Mouse (Mus musculus) neural tube, embryonic 11.5 days (tissue): ENCODE measurements around the gene Zic4. TPM values are rescaled to one million over a fixed set of nuclear protein-coding genes. Genes with fewer than 3 reads are reported as not detected.
A peak's percentile ranks its signal among the peaks of the same experiment; 100 is the strongest.

Source experiments
- ATAC-seq: fragments of 200-750 bp; cut with Nextera tagmentation; 2 replicates; pipeline ENCODE4 v1.8.0; 2017; ENCODE audit warnings: moderate number of reproducible peaks, mild to moderate bottlenecking, moderate TSS enrichment, moderate library complexity; ENCODE audit not compliant: insufficient read depth, low FRiP score, low TSS enrichment
- DNase-seq: peaks from one replicate; pipeline ENCODE4 v3.0.0-alpha.2; 2015; ENCODE audit warnings: low spot score
- H3K27ac ChIP-seq: fragments of 300-500 bp; sonication (generic); 2 replicates; pipeline ENCODE4 v1.5.1; 2014; ENCODE audit warnings: low read depth, mild to moderate bottlenecking, low read length
- H3K27me3 ChIP-seq: fragments of 300-500 bp; sonication (generic); 2 replicates; pipeline ENCODE4 v1.6.1; 2014; ENCODE audit warnings: mild to moderate bottlenecking, low read length, mixed read lengths; ENCODE audit not compliant: control insufficient read depth, insufficient read depth
- H3K36me3 ChIP-seq: fragments of 300-500 bp; sonication (generic); 2 replicates; pipeline ENCODE4 v1.6.1; 2014; ENCODE audit warnings: mild to moderate bottlenecking, low read length, moderate library complexity, mixed read lengths; ENCODE audit not compliant: control insufficient read depth, insufficient read depth
- H3K4me1 ChIP-seq: fragments of 300-500 bp; sonication (generic); 2 replicates; pipeline ENCODE4 v1.6.1; 2014; ENCODE audit warnings: low read length, mixed read lengths; ENCODE audit not compliant: control insufficient read depth, insufficient read depth
- H3K4me2 ChIP-seq: fragments of 300-500 bp; sonication (generic); 2 replicates; pipeline ENCODE4 v1.6.1; 2014; ENCODE audit warnings: low read depth, mild to moderate bottlenecking, moderate library complexity
- H3K4me3 ChIP-seq: fragments of 300-500 bp; sonication (generic); 2 replicates; pipeline ENCODE4 v1.5.1; 2014; ENCODE audit warnings: low read depth, low read length
- H3K9ac ChIP-seq: fragments of 300-500 bp; sonication (generic); 2 replicates; pipeline ENCODE4 v1.6.1; 2014; ENCODE audit warnings: mild to moderate bottlenecking, low read length
- H3K9me3 ChIP-seq: fragments of 300-500 bp; sonication (generic); 2 replicates; pipeline ENCODE4 v1.6.1; 2016; ENCODE audit warnings: low read length; ENCODE audit not compliant: control insufficient read depth
- WGBS: fragments of 180-500 bp; shearing (Covaris S2); extraction: QIAGEN DNeasy Blood & Tissue Kit; methylation state at CpG from one replicate; pipeline ENCODE4 v1.1.7; 2014; 5-methylcytosine and 5-hydroxymethylcytosine counted together
- polyA plus RNA-seq: library from polyadenylated mRNA; unstranded; fragments of >200 nt; fragmentation: Nextera tagmentation; extraction: Ambion mirVana; gene quantifications from 2 replicates; pipeline ENCODE4 v1.2.1, GENCODE M21; 2014

Gene Zic4
- polyA plus RNA-seq, 1 experiment from 2014 or later, result 58.1 TPM

- Histone ChIP-seq H3K9ac (no peak overlapping the region), H3K36me3 (no peaks in the 10 kb centered on the region), H3K27me3 (peaks cover 84% of the 10 kb centered on the region), H3K4me1 (peaks cover 3% of the 10 kb centered on the region; the same call in 1 of the 2 replicates), H3K4me3 (no peak overlapping the region), H3K4me2 (no peak overlapping the region), H3K9me3 (no peaks in the 10 kb centered on the region), H3K27ac (no peak overlapping the region)
- no peak for DNase-seq
- 41% methylated on average over 3 of the region's 3 CpGs for WGBS
- ATAC-seq, result no peak
Observed at GRCm38 (mm10) chr9:91373811-91374575, 11.8 kb downstream of the Zic4 start.

GRCm38 (mm10) chr9:91374665-91375064 lies 12.5 kb downstream of the Zic4 start:
- Histone ChIP-seq H3K4me1 (peaks cover 3% of the 10 kb centered on the region; the same call in 1 of the 2 replicates), H3K4me2 (no peak overlapping the region), H3K9ac (no peak overlapping the region), H3K36me3 (no peaks in the 10 kb centered on the region), H3K27ac (no peak overlapping the region), H3K9me3 (no peaks in the 10 kb centered on the region), H3K4me3 (no peak overlapping the region), H3K27me3 (peaks cover 84% of the 10 kb centered on the region)
- DNase-seq (peak; percentile 9), ATAC-seq (no peak)
- 6% methylated on average over 4 of the region's 4 CpGs for WGBS

GRCm38 (mm10) chr9:91377036-91377872 lies 15.0 kb downstream of the Zic4 start:
- DNase-seq (peak; percentile 64), ATAC-seq (peak; percentile 26)
- under 1% methylated on average over 14 of the region's 14 CpGs for WGBS
- Histone ChIP-seq H3K4me2 (peak overlapping the region; percentile 84), H3K9me3 (no peaks in the 10 kb centered on the region), H3K27me3 (peaks cover 82% of the 10 kb centered on the region), H3K9ac (peak overlapping the region; percentile 50), H3K36me3 (no peaks in the 10 kb centered on the region), H3K27ac (peak overlapping the region; percentile 93), H3K4me3 (peak overlapping the region; percentile 55), H3K4me1 (0 out of 2 replicates have a peak, but pooled peaks cover 3% of the 10 kb centered on the region)

- 0% methylated on average over 16 of the region's 16 CpGs for WGBS
- Histone ChIP-seq H3K4me3 (peak overlapping the region; percentile 55), H3K4me2 (peak overlapping the region; percentile 84), H3K36me3 (no peaks in the 10 kb centered on the region), H3K9me3 (no peaks in the 10 kb centered on the region), H3K27ac (peak overlapping the region; percentile 93), H3K27me3 (peaks cover 83% of the 10 kb centered on the region), H3K4me1 (0 out of 2 replicates have a peak, but pooled peaks cover 3% of the 10 kb centered on the region), H3K9ac (peak overlapping the region; percentile 95)
- ATAC-seq, result peak; percentile 67
- DNase-seq, result peak; percentile 84
Observed at GRCm38 (mm10) chr9:91377873-91378150, 15.6 kb downstream of the Zic4 start.

GRCm38 (mm10) chr9:91378411-91379299 lies 16.4 kb downstream of the Zic4 start:
- Histone ChIP-seq H3K4me1 (0 out of 2 replicates have a peak, but pooled peaks cover 3% of the 10 kb centered on the region), H3K9ac (peak overlapping the region; percentile 95), H3K9me3 (no peaks in the 10 kb centered on the region), H3K4me2 (peak overlapping the region; percentile 84), H3K36me3 (no peaks in the 10 kb centered on the region), H3K27me3 (peaks cover 87% of the 10 kb centered on the region), H3K27ac (peak overlapping the region; percentile 93), H3K4me3 (peak overlapping the region; percentile 55)
- DNase-seq (peak; percentile 69), ATAC-seq (peak; percentile 32)
- under 1% methylated on average over 48 of the region's 48 CpGs for WGBS

GRCm38 (mm10) chr9:91379300-91379635 lies 17.1 kb downstream of the Zic4 start:
- Histone ChIP-seq H3K4me1 (0 out of 2 replicates have a peak, but pooled peaks cover 3% of the 10 kb centered on the region), H3K36me3 (no peaks in the 10 kb centered on the region), H3K27ac (peak overlapping the region; percentile 93), H3K4me2 (peak overlapping the region; percentile 84), H3K4me3 (peak overlapping the region; percentile 55), H3K9me3 (no peaks in the 10 kb centered on the region), H3K27me3 (peaks cover 86% of the 10 kb centered on the region), H3K9ac (peak overlapping the region; percentile 95)
- DNase-seq, result no peak
- no peak for ATAC-seq
- under 1% methylated on average over 8 of the region's 8 CpGs for WGBS

- Histone ChIP-seq H3K4me3 (peak overlapping the region; percentile 55), H3K9ac (peak overlapping the region; percentile 95), H3K36me3 (no peaks in the 10 kb centered on the region), H3K9me3 (no peaks in the 10 kb centered on the region), H3K4me1 (0 out of 2 replicates have a peak, but pooled peaks cover 3% of the 10 kb centered on the region), H3K27me3 (peaks cover 86% of the 10 kb centered on the region), H3K4me2 (peak overlapping the region; percentile 84), H3K27ac (peak overlapping the region; percentile 93)
- DNase-seq, result peak; percentile 69
- under 1% methylated on average over 10 of the region's 10 CpGs for WGBS
- ATAC-seq, result no peak
Observed at GRCm38 (mm10) chr9:91379781-91380457, 17.7 kb downstream of the Zic4 start.

- Histone ChIP-seq H3K27ac (peak overlapping the region; percentile 93), H3K9ac (peak overlapping the region; percentile 95), H3K4me3 (peak overlapping the region; percentile 55), H3K27me3 (peaks cover 88% of the 10 kb centered on the region), H3K9me3 (no peaks in the 10 kb centered on the region), H3K4me1 (0 out of 2 replicates have a peak, but pooled peaks cover 3% of the 10 kb centered on the region), H3K36me3 (no peaks in the 10 kb centered on the region), H3K4me2 (peak overlapping the region; percentile 84)
- under 1% methylated on average over 9 of the region's 9 CpGs for WGBS
- ATAC-seq (no peak), DNase-seq (peak; percentile 61)
Observed at GRCm38 (mm10) chr9:91380458-91380914, 18.3 kb downstream of the Zic4 start.
